Mouse (Mus musculus) stomach, embryonic 16.5 days (tissue): Measurements from ENCODE around the gene Sh3bp4. TPM values are rescaled to one million over a fixed set of nuclear protein-coding genes. Genes with fewer than 3 reads are reported as not detected.

ENCODE experiments used
- ATAC-seq: fragments of 200-750 bp; cut with Nextera tagmentation; 2 replicates; pipeline ENCODE4 v1.8.0; 2017; ENCODE audit warnings: moderate number of reproducible peaks, moderate TSS enrichment; ENCODE audit not compliant: insufficient read depth, low FRiP score
- H3K27ac ChIP-seq: fragments of 300-500 bp; sonication (generic); 2 replicates; pipeline ENCODE4 v1.5.1; 2014; ENCODE audit warnings: low read length
- H3K27me3 ChIP-seq: fragments of 300-500 bp; sonication (generic); 2 replicates; pipeline ENCODE4 v1.6.1; 2014; ENCODE audit warnings: low read length, control low read depth, mixed read lengths; ENCODE audit not compliant: control insufficient read depth, insufficient read depth
- H3K36me3 ChIP-seq: fragments of 300-500 bp; sonication (generic); 2 replicates; pipeline ENCODE4 v1.6.1; 2014; ENCODE audit warnings: low read length; ENCODE audit not compliant: control insufficient read depth, insufficient read depth
- H3K4me1 ChIP-seq: fragments of 300-500 bp; sonication (generic); 2 replicates; pipeline ENCODE4 v1.6.1; 2014; ENCODE audit warnings: low read length, control low read depth, mixed read lengths; ENCODE audit not compliant: control insufficient read depth, insufficient read depth
- H3K4me2 ChIP-seq: fragments of 300-500 bp; sonication (generic); 2 replicates; pipeline ENCODE4 v1.6.1; 2014; ENCODE audit warnings: low read depth, low read length, mixed read lengths
- H3K4me3 ChIP-seq: fragments of 300-500 bp; sonication (generic); replicated peaks from 2 replicates; pipeline ENCODE4 v1.5.1; 2014; ENCODE audit warnings: mild to moderate bottlenecking, low read length
- H3K9ac ChIP-seq: fragments of 300-500 bp; sonication (generic); 2 replicates; pipeline ENCODE4 v1.6.1; 2014; ENCODE audit warnings: low read length
- H3K9me3 ChIP-seq: fragments of 300-500 bp; sonication (generic); replicated peaks from 2 replicates; pipeline ENCODE4 v1.6.1; 2016; ENCODE audit warnings: low read length, control low read depth; ENCODE audit not compliant: control insufficient read depth
- WGBS: fragments of 180-500 bp; shearing (Covaris S2); extraction: QIAGEN DNeasy Blood & Tissue Kit; methylation state at CpG from one replicate; pipeline ENCODE4 v1.1.7; 2014; 5-methylcytosine and 5-hydroxymethylcytosine counted together
- polyA plus RNA-seq: library from polyadenylated mRNA; unstranded; fragments of >200 nt; fragmentation: Nextera tagmentation; extraction: Ambion mirVana; gene quantifications from 2 replicates; pipeline ENCODE4 v1.2.1, GENCODE M21; 2015

The Sh3bp4 gene
- polyA plus RNA-seq, 1 experiment from 2014 or later: 20.1 TPM

- no peaks in the 10 kb centered on the region for H3K27me3 ChIP-seq
- no peaks in the 10 kb centered on the region for H3K9me3 ChIP-seq
- H3K4me3 ChIP-seq: no peak overlapping the region
- 0 out of 2 replicates have a peak, but pooled peaks cover under 1% of the 10 kb centered on the region for H3K36me3 ChIP-seq
- no peak for ATAC-seq
- no peak overlapping the region for H3K4me2 ChIP-seq
- peaks cover 77% of the 10 kb centered on the region for H3K4me1 ChIP-seq
- WGBS: 49% methylated on average over 6 of the region's 6 CpGs
- H3K27ac ChIP-seq: no peak overlapping the region
- H3K9ac ChIP-seq: no peak overlapping the region
Observed at GRCm38 (mm10) chr1:89107466-89107865, 37.3 kb downstream of the Sh3bp4 start.

GRCm38 (mm10) chr1:89108340-89108896 is 38.2 kb downstream of the Sh3bp4 start:
- H3K27me3 ChIP-seq: no peaks in the 10 kb centered on the region
- 13% methylated on average over 6 of the region's 6 CpGs for WGBS
- H3K9ac ChIP-seq: 0 out of 2 replicates have a peak overlapping the region, but pooled peaks have one; percentile 16
- peaks cover 68% of the 10 kb centered on the region for H3K4me1 ChIP-seq
- no peaks in the 10 kb centered on the region for H3K9me3 ChIP-seq
- peak; percentile 82 for ATAC-seq
- peak overlapping the region; percentile 83 for H3K27ac ChIP-seq
- H3K4me2 ChIP-seq: peak overlapping the region; percentile 15; the same call in 1 of the 2 replicates
- H3K4me3 ChIP-seq: no peak overlapping the region
- 0 out of 2 replicates have a peak, but pooled peaks cover 6% of the 10 kb centered on the region for H3K36me3 ChIP-seq

DNA sequence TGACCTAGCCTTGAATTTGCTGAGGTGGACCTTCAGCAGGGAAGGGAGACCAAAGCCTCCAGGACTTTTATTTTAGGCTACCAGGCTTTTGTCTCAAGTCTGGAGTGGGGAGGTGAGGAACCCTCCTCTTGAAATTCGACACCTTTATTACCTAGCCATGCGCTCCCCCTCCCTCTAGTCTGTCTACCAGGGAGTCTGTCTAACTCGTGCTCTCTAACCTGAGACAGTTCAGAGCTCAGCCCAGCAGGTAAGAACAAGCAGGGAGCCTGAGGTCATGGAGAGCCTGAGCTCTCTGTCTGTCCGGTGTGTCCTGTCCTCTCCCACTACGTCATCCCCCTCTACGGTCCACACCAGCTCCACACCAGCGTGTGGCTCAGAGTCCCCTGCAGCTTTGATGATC is 39.6 kb downstream of the Sh3bp4 start:
- Histone ChIP-seq H3K27me3 (no peaks in the 10 kb centered on the region), H3K4me2 (no peak overlapping the region), H3K4me1 (peaks cover 54% of the 10 kb centered on the region), H3K4me3 (no peak overlapping the region), H3K36me3 (0 out of 2 replicates have a peak, but pooled peaks cover 6% of the 10 kb centered on the region), H3K9ac (no peak overlapping the region), H3K9me3 (no peaks in the 10 kb centered on the region), H3K27ac (no peak overlapping the region)
- ATAC-seq: no peak
- WGBS: 56% methylated on average over 7 of the region's 7 CpGs

DNA sequence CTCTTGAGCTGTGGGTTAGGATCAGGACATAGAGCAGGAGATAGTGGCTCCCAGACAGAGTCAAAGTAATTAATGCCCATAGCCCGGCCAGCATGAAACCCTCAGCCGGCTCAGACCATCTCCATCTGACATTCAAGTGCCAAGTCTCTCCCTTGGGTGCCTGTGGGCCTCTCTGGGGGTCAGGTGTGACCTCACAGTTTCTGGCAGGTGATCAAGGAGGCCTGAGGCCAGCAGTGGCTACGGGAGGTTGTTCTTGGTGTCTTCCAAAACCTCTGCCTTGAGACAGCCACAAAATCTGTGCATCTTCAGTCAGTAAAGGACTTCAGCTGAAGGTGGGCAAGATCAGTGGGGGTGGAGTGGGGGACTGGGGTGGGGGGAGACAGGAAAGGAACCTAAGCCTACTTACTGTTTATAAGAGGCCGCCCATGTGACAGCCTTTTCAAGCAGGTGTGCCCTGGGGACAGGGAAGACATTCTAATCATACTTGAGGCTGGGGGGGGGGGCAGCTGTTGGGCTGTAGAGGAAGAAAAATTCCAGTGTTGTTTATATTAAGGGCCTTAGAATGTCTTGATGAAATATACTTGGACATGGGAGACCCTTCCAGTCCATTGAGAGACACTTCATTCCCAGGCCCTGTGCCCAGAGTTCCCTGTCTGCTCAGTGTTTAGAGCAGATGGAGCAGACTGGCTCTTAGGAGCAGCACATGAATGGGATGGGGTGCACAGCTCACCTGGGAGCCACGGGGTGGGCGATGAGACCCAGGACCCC is 40.7 kb downstream of the Sh3bp4 start:
- no peak overlapping the region for H3K27ac ChIP-seq
- H3K4me2 ChIP-seq: no peak overlapping the region
- no peak for ATAC-seq
- H3K27me3 ChIP-seq: no peaks in the 10 kb centered on the region
- WGBS: 60% methylated on average over 6 of the region's 6 CpGs
- H3K9me3 ChIP-seq: no peaks in the 10 kb centered on the region
- 0 out of 2 replicates have a peak, but pooled peaks cover 6% of the 10 kb centered on the region for H3K36me3 ChIP-seq
- H3K9ac ChIP-seq: no peak overlapping the region
- H3K4me1 ChIP-seq: peaks cover 45% of the 10 kb centered on the region
- H3K4me3 ChIP-seq: no peak overlapping the region

- Histone ChIP-seq H3K27me3 (no peaks in the 10 kb centered on the region), H3K9ac (no peak overlapping the region), H3K36me3 (0 out of 2 replicates have a peak, but pooled peaks cover 6% of the 10 kb centered on the region), H3K4me1 (peaks cover 36% of the 10 kb centered on the region), H3K4me3 (no peak overlapping the region), H3K27ac (no peak overlapping the region), H3K4me2 (no peak overlapping the region), H3K9me3 (no peaks in the 10 kb centered on the region)
- 88% methylated on average over 1 of the region's 1 CpGs for WGBS
- no peak for ATAC-seq
Observed at GRCm38 (mm10) chr1:89112544-89112943, 42.3 kb downstream of the Sh3bp4 start.

GRCm38 (mm10) chr1:89113731-89114130 is 43.5 kb downstream of the Sh3bp4 start:
- Histone ChIP-seq H3K27ac (no peak overlapping the region), H3K27me3 (no peaks in the 10 kb centered on the region), H3K9ac (no peak overlapping the region), H3K36me3 (0 out of 2 replicates have a peak, but pooled peaks cover 6% of the 10 kb centered on the region), H3K4me2 (no peak overlapping the region), H3K4me3 (no peak overlapping the region), H3K9me3 (no peaks in the 10 kb centered on the region), H3K4me1 (peaks cover 30% of the 10 kb centered on the region)
- WGBS: 90% methylated on average over 3 of the region's 3 CpGs
- no peak for ATAC-seq

GRCm38 (mm10) chr1:89117062-89117461 is 46.8 kb downstream of the Sh3bp4 start:
- 82% methylated on average over 5 of the region's 5 CpGs for WGBS
- Histone ChIP-seq H3K9me3 (no peaks in the 10 kb centered on the region), H3K9ac (no peak overlapping the region), H3K4me3 (no peak overlapping the region), H3K36me3 (0 out of 2 replicates have a peak, but pooled peaks cover 6% of the 10 kb centered on the region), H3K27me3 (no peaks in the 10 kb centered on the region), H3K4me1 (peaks cover 30% of the 10 kb centered on the region), H3K4me2 (no peak overlapping the region), H3K27ac (no peak overlapping the region)
- no peak for ATAC-seq

DNA sequence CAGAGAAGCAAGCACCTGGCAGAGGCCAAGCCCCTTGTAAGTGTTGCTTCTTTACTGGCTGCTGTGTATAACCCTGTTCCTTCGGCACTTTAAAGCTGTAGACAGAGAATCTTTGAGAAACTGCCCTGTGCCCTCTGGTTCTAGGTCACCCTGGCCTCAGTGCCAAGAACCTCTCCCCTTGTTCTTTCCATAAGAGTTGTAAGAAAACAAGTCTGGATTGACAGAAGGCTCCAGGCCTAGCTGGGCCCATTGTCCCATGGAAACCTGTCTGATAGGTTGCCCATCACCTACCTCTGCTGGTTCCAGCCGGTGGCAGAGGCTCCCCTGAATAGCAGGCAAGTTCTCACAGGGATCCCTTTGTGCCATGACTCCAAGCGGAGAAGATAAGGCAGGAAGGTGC is 47.9 kb downstream of the Sh3bp4 start:
- Histone ChIP-seq H3K4me3 (no peak overlapping the region), H3K4me1 (peaks cover 40% of the 10 kb centered on the region), H3K4me2 (no peak overlapping the region), H3K36me3 (no peaks in the 10 kb centered on the region), H3K9ac (no peak overlapping the region), H3K27ac (no peak overlapping the region), H3K9me3 (no peaks in the 10 kb centered on the region), H3K27me3 (no peaks in the 10 kb centered on the region)
- no peak for ATAC-seq
- WGBS: 65% methylated on average over 3 of the region's 3 CpGs

GRCm38 (mm10) chr1:89118836-89119235 is 48.6 kb downstream of the Sh3bp4 start:
- peaks cover 42% of the 10 kb centered on the region for H3K4me1 ChIP-seq
- no peaks in the 10 kb centered on the region for H3K36me3 ChIP-seq
- H3K9ac ChIP-seq: no peak overlapping the region
- 72% methylated on average over 5 of the region's 5 CpGs for WGBS
- no peak overlapping the region for H3K27ac ChIP-seq
- H3K27me3 ChIP-seq: no peaks in the 10 kb centered on the region
- H3K4me3 ChIP-seq: no peak overlapping the region
- H3K4me2 ChIP-seq: no peak overlapping the region
- H3K9me3 ChIP-seq: no peaks in the 10 kb centered on the region
- ATAC-seq: no peak
